Mouse (Mus musculus) lung, postnatal 36 days (tissue): ENCODE measurements around the gene Rere.

Experiments used
- DNase-seq: peaks from one replicate; pipeline ENCODE4 v3.0.0; 2022; ENCODE audit warnings: mixed read lengths

Rere gene

GRCm38 (mm10) chr4:150559514-150559913 lies 278.1 kb downstream of the Rere start:
- no peak for DNase-seq

- DNase-seq: no peak
Measured at GRCm38 (mm10) chr4:150563281-150563680, 281.8 kb downstream of the Rere start.

GRCm38 (mm10) chr4:150566193-150566592 lies 284.7 kb downstream of the Rere start:
- peak; percentile 77 for DNase-seq

- DNase-seq: peak; percentile 71
Measured at GRCm38 (mm10) chr4:150568318-150569134, 287.1 kb downstream of the Rere start.

- peak; percentile 70 for DNase-seq
Measured at GRCm38 (mm10) chr4:150569135-150569833, 287.8 kb downstream of the Rere start.

GRCm38 (mm10) chr4:150569834-150570571 lies 288.6 kb downstream of the Rere start:
- DNase-seq: peak; percentile 51

- peak; percentile 15 for DNase-seq
Measured at GRCm38 (mm10) chr4:150570793-150571192, 289.3 kb downstream of the Rere start.

- DNase-seq: no peak
Measured at GRCm38 (mm10) chr4:150572104-150572691, 290.8 kb downstream of the Rere start.

- no peak for DNase-seq
Measured at GRCm38 (mm10) chr4:150572938-150573337, 291.5 kb downstream of the Rere start.

- DNase-seq: no peak
Measured at GRCm38 (mm10) chr4:150575363-150576092, 294.1 kb downstream of the Rere start.

GRCm38 (mm10) chr4:150576339-150576738 lies 294.9 kb downstream of the Rere start:
- DNase-seq: no peak

GRCm38 (mm10) chr4:150578021-150578420 lies 296.6 kb downstream of the Rere start:
- no peak for DNase-seq

GRCm38 (mm10) chr4:150581931-150582723 lies 300.7 kb downstream of the Rere start:
- no peak for DNase-seq

GRCm38 (mm10) chr4:150582966-150583776 lies 301.7 kb downstream of the Rere start:
- DNase-seq: peak; percentile 93

- DNase-seq: no peak
Measured at GRCm38 (mm10) chr4:150583777-150584135, 302.3 kb downstream of the Rere start.

- DNase-seq: no peak
Measured at GRCm38 (mm10) chr4:150585800-150586199, 304.4 kb downstream of the Rere start.

GRCm38 (mm10) chr4:150586275-150586674 lies 304.8 kb downstream of the Rere start:
- DNase-seq: no peak

- no peak for DNase-seq
Measured at GRCm38 (mm10) chr4:150587597-150588299, 306.3 kb downstream of the Rere start.

GRCm38 (mm10) chr4:150588300-150588621 lies 306.8 kb downstream of the Rere start:
- DNase-seq: no peak
